Mouse (Mus musculus) cerebellum, postnatal 36 days (tissue): ENCODE data around the gene Ebi3.
A peak's percentile ranks its signal among the peaks of the same experiment; 100 is the strongest.

ENCODE experiments used
- DNase-seq, 2 experiments: peaks; one replicate each; pipeline ENCODE4 v3.0.0; 2021 to 2022; ENCODE audit warnings: mixed read lengths in 2 of 2

Gene Ebi3

GRCm38 (mm10) chr17:55958918-55959728, 6.7 kb downstream of the Ebi3 start, which contains the start of gene Yju2:
Gene Yju2 (plus strand): TSS chr17:55959099.
- peak; percentile 91 to 96 for DNase-seq

DNA sequence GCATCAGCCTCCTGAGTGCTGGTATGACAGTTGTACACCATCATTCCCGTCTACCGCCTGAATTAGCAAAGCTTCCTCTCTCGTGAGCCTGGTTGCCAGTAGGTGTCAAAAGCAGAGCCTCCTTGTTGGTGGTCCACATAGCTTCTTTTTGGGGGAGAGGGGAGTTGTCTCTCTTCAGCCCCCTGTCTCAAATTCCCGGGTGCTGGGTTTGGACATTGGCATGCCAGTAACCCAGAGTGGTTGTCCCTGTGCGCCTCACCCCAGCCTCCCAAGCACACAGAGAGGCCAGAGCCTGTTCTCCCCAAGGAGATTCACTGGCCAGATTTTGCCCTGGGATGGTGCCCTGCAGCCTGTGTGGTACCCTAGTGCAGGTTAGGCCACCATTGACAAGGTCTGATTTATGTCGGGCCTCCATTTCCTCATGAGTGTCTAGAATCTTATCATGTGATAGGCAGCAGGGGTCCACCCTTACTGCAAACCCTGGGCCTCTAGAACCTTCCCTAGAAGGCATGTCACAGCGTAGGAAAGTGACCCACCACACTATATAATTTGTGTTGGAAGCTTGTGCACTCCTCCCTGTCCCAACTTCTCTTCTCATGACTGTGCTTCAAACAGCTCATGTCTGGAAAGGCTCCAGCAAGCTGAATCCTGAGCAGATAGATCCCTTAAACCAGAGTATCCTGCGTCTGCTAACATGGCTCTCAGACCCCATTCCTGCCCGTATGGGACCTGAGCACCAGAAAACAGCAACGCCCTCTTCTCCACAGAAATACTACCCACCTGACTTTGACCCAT, 7.7 kb downstream of the Ebi3 start:
- no peak for DNase-seq

DNA sequence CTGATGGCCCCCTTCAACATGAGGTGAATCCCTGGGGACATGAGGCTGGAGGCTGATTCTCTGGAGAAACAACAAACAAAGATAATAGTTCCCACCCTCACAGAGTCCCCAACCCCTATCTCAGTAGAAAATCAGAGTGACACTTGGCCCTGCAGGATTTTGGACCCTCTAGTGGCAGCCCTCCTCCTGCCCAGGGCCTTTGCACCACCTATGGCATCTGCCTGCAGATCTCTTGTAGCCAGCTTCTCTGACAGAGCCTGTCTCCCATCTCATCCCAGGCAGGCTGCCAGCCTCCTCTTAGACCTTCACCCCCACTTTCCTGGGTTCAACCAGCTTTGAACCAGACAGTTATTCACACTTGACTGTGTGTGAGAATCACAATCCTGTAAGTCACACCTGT, 8.4 kb downstream of the Ebi3 start:
- DNase-seq = no peak

DNA sequence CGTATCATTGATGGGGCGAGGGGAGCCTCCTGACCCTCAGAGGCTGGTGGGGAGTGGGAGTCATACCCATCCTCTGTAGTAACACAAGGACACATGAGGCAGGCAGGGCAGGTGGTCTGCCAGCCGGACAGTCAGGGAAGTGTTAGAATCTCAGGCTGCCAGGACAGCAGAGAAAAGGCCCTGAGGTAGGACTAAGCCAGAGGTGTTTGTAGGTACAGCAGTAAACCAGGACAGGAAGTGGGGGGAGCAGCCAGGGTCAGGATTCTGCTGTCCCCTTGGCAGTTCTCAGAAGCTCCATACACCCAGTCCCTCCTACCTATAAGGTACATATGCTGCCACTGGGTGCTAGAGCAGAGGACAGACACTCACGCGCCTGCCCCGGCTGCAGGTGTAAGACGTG, 9.2 kb downstream of the Ebi3 start:
- DNase-seq = no peak

DNA sequence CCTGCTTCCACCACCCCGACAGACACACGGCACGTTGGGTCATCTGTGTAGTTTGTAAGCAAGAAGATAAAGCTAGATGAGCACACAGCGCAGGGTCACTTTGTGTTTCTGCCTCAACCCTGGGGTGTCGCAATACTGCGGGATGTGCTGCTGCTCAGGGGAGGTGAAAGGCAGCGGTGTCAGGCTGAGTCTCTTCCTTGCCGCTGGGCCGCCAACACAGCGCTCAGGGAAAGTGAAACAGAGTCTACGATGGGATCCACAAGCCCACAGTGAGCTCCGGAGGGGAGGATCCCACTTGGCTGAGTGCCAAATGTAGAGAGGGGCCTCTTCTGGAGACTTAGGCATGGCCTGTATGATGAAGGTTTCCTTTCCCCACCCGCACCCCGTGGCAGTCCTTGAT, 10.7 kb downstream of the Ebi3 start:
- no peak for DNase-seq

DNA sequence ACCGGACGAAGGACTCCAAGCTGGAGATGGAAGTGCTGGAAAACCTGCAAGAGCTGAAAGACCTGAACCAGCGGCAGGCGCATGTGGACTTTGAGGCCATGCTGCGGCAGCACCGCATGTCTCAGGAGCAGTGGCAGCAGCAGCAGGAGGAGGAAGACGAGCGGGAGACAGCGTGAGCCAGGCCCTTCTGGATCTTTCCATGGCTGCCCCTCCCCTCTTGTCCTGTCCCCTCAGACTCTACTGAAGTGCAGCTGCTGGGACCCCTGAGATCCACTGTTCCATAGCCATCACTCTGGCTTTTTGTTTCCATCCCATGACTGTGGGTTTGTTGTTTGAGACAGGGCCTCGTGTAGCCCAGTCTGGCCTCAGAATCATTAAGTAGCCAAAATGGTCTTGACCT, 12.1 kb downstream of the Ebi3 start:
- no peak for DNase-seq

- no peak for DNase-seq
Measured at GRCm38 (mm10) chr17:55964996-55965395, 12.6 kb downstream of the Ebi3 start.

GRCm38 (mm10) chr17:55967186-55967585, 14.7 kb downstream of the Ebi3 start:
- DNase-seq = peak in 1 of 2 experiments; percentile 36

DNA sequence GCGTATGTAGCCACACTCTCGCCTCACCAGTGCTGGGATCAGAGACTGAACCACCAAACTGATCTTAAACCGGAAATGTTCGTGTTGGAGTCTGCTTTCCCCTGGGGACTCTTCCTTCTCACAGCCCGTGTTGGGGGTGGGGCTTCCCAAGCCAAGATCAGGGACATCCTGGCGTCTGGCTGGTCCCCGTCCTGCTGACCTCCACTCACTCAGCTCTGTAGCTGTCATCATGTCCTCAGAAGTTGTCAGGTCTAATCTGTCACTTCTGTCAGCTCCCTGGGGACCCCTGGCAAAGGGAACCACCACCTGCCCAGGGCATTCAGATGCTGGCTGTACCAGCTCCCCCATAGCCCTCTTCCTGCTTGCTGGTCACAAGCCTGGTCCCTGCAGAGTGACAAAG, 15.8 kb downstream of the Ebi3 start:
- no peak for DNase-seq

- DNase-seq = no peak
Measured at GRCm38 (mm10) chr17:55969560-55969959, 17.1 kb downstream of the Ebi3 start.

DNA sequence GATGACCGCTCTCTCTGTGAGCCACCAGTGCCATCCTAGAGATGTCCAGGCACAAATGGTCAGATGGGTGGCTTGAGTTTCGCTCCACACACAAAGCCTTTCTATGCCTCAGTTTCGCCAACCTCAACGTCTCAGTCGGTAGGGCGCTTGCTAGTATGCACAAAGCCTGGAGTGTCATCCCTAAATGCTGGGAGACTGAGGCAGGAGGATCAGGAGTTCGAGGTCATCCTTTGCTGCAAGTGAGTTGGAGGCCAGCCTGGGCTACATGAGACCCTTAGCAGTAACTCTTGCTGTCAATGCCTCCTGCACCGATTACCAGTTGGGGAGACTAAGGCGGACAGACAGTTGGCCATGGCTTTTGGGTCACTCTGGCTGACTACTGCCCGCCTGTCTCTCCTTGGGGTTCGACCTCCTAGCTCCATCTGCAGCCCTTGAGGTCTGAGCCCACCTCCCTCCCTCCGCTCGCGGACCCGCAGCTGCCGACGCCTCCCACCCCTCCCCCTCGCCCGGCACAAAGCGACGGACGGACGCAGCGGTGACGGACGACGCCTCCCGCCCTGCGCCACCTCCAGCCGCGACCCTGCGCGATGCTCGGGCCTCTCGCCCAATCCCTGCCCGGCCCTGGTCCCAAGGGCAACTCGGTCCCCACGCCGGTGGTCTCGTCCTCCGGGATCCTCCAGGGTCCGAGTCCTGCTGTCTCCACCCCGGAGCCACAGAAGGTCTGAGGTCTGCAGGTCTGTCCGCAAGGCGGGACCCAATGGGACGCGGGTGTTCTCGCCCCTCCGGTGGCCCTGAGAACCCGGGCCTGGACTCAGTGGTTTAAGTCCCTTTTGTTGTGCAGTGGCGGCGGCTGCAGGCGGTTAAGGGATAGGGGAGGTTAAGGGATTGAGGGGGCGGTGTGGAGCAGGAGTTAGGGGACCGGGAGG, 17.8 kb downstream of the Ebi3 start, which contains the start of gene Shd:
Gene Shd, plus strand, starts transcription at position 502 of the 926 bp plus-strand sequence.
- peak; percentile 62 to 74 for DNase-seq

DNA sequence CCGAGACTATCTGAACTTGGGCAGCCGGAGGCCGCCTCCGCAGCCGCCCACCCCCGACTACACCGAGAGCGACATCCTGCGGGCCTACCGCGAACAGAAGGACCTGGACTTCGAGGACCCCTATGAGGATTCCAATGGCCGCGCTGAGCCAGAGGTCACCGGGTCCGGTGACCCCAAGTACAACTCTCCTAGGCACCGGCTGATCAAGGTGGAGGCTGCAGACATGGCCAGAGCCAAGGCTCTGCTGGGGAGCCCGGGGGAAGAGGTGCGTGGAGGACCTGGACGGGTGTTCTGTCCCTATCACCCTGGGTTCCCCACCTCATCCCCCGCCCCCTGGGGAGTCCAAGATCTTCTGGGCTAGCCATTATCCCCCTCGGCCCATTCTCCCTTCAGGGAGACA, 19.0 kb downstream of the Ebi3 start:
- DNase-seq = no peak

- DNase-seq = peak; percentile 88 to 91
Measured at GRCm38 (mm10) chr17:55976255-55976862, 23.9 kb downstream of the Ebi3 start.

DNA sequence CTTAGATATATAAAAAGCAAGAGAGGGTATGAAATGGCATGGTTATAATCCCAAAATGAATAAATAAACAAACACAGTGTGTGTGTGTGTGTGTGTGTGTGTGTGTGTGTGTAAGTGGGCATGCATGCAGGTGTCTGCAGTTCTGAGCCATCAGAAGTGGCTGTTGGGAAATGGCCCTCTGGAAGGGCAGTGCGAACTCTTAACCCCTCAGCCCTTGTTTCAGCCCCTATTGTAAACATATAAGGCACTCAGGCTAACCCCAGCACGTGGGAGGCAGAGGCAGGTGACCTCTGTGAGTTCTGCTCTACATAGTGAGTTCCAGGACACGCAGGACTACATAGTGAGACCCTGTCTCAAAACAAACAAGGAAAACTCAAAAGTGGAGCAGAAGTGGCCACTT, 24.9 kb downstream of the Ebi3 start:
- no peak for DNase-seq

DNA sequence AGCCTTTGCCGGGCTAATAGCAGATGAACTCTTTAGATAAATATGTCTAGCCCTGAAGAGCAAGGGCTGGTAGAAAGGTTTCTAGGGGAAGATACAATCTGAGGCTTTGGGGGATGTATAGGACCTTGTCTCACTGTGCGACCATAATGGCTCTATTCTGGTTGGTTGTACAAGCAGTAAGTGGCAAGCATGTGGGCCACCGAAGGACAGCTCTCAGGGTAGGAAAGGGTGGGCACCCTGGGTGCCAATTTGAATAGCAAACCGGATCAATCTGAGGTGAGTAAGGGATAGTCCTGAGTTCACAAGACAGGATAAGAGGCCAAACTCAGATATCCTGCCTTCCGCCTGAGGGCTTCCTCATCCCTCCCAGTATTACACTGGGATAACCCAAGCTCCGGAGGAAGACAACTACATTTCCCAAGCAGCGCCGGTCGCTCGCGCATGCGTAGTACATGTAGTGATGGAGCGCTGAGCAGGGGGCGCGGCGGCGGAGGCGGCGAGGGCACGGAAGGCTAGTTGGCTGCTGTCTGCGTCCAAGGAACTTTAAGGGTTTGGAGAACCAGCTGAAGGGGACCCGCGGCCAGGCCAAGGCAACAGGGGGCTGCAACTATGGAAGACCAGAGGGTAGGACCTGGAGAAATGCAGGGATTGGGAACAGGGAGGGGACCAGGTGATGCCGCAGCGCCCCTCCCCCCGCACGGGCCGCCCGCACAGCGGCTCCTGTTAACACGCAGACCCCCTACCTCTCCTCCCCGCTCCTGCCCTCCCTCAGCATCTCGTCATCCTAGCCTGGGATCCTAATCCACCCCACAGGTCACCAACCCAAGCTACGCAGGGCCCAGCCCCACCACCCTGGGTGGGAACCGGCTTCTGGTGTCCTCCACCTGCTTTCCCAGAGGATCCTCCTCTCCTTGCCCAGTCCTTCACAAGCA, 33.9 kb downstream of the Ebi3 start, which contains the start of gene Fsd1:
Gene Fsd1, plus strand, starts transcription at position 480 of the 932 bp plus-strand sequence.
- DNase-seq = peak; percentile 84 to 87

GRCm38 (mm10) chr17:55990278-55990898, 37.9 kb downstream of the Ebi3 start:
- DNase-seq = no peak

GRCm38 (mm10) chr17:55996007-55996406, 43.6 kb downstream of the Ebi3 start:
- DNase-seq = no peak

- no peak for DNase-seq
Measured at GRCm38 (mm10) chr17:55999794-56000499, 47.5 kb downstream of the Ebi3 start.

DNA sequence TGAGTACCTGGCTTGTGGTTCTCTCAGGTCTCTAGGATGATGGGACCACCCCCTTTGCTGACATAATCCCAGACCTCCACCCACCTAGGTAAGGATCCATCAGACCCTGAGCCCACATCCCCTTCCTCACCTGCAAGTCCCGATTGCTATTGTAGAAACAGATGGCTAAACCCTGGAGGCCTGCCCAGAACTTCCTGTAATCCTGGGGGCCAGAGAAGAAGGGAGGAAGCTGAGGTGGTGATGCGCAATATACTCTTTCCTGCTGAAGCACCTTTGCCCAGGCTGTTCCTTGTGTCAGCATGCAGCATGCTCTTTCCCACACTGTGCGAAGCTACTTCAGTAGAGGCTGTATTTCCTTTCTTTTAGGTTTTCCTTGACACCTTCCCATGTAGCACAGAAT, 50.6 kb downstream of the Ebi3 start:
- peak; percentile 42 to 52 for DNase-seq
